Mouse (Mus musculus) right cerebral cortex, postnatal 10 days (tissue): ENCODE measurements around the gene Ccdc120.
A peak's percentile ranks its signal among the peaks of the same experiment; 100 is the strongest.
"Not testable (repeated sequence)": the region's sequence is repeated elsewhere in the genome, so short reads cannot be mapped to it uniquely, and the experiment has no call there.

Experiments used
- DNase-seq, 2 experiments: peaks; one replicate each; pipeline ENCODE4 v3.0.0; 2021; ENCODE audit warnings: low spot score in 2 of 2

Ccdc120 gene

GRCm38 (mm10) chrX:7753627-7754026, 2.9 kb upstream of the Ccdc120 start:
- not testable (repeated sequence) for DNase-seq

GRCm38 (mm10) chrX:7745429-7745828, 5.3 kb downstream of the Ccdc120 start:
- DNase-seq, result no peak

GRCm38 (mm10) chrX:7744940-7745339, 5.8 kb downstream of the Ccdc120 start:
- DNase-seq, result no peak

- DNase-seq, result no peak
Measured at GRCm38 (mm10) chrX:7743470-7743869, 7.2 kb downstream of the Ccdc120 start.

GRCm38 (mm10) chrX:7741103-7741502, 9.6 kb downstream of the Ccdc120 start:
- DNase-seq, result no peak

GRCm38 (mm10) chrX:7740082-7740819, 10.5 kb downstream of the Ccdc120 start:
- no peak for DNase-seq

GRCm38 (mm10) chrX:7739336-7740081, 11.2 kb downstream of the Ccdc120 start:
- no peak for DNase-seq

- DNase-seq, result peak in 1 of 2 experiments; percentile 68
Measured at GRCm38 (mm10) chrX:7733571-7734156, 17.0 kb downstream of the Ccdc120 start.

- DNase-seq, result no peak
Measured at GRCm38 (mm10) chrX:7728922-7729265, 21.8 kb downstream of the Ccdc120 start.

GRCm38 (mm10) chrX:7728215-7728921, 22.3 kb downstream of the Ccdc120 start, which contains the start of gene Praf2:
Gene Praf2, plus strand, starts transcription at chrX:7728439.
- peak; percentile 84 to 91 for DNase-seq

- DNase-seq, result no peak
Measured at GRCm38 (mm10) chrX:7727176-7727575, 23.5 kb downstream of the Ccdc120 start.

- DNase-seq, result no peak
Measured at GRCm38 (mm10) chrX:7725841-7726240, 24.9 kb downstream of the Ccdc120 start.

- no peak for DNase-seq
Measured at GRCm38 (mm10) chrX:7724135-7724534, 26.6 kb downstream of the Ccdc120 start.

- no peak for DNase-seq
Measured at GRCm38 (mm10) chrX:7722691-7723090, 28.0 kb downstream of the Ccdc120 start.

GRCm38 (mm10) chrX:7722282-7722611, 28.5 kb downstream of the Ccdc120 start:
- no peak for DNase-seq

GRCm38 (mm10) chrX:7721514-7722281, 29.0 kb downstream of the Ccdc120 start, which contains the start of gene Gm45208:
Gene Gm45208, plus strand, starts transcription at chrX:7722245.
- DNase-seq, result peak; percentile 58 to 76

- DNase-seq, result not testable (repeated sequence)
Measured at GRCm38 (mm10) chrX:7716058-7716457, 34.6 kb downstream of the Ccdc120 start.

- peak; percentile 97 for DNase-seq
Measured at GRCm38 (mm10) chrX:7714135-7714899, 36.4 kb downstream of the Ccdc120 start, which contains the start of gene Wdr45. Gene Wdr45, plus strand, starts transcription at chrX:7714333.

- DNase-seq, result not testable (repeated sequence)
Measured at GRCm38 (mm10) chrX:7713764-7714134, 37.0 kb downstream of the Ccdc120 start.

- DNase-seq, result peak; percentile 88 to 93
Measured at GRCm38 (mm10) chrX:7696954-7697381, 53.7 kb downstream of the Ccdc120 start, which contains the start of gene Gpkow. Gene Gpkow, plus strand, starts transcription at chrX:7697131.
